Mouse (Mus musculus): ENCODE measurements around the gene Zdhhc22. TPM values are rescaled to one million over a fixed set of nuclear protein-coding genes. Genes with fewer than 3 reads are reported as not detected.

Gene Zdhhc22
- polyA plus RNA-seq, 1 experiment: 0.01 TPM

DNA sequence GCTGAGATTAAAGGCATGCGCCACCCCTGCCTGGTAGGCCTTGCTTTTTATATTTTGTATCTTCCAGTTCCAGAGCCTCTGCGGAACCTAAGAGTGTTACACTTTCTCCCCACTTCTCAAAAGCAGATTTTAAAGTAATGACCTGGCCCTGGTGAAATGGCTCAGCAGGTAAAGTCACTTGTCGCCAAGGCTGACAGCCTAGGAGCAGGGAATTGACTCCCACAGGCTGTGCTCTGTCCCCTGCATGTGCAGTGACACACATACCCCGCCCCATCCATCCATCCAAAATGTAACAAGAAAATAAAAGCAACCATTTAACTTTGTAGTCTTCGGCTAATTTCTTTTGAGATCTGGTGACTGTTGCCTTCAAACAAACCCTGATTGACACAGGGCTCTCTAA lies 30.6 kb downstream of the Zdhhc22 start:
- Histone ChIP-seq H3K27me3 (ENCODE audit: control insufficient read depth, insufficient read depth, insufficient read length) (no peaks in the 10 kb centered on the region), H3K79me2 (ENCODE audit: control insufficient read depth, insufficient read depth) (no peaks in the 10 kb centered on the region)
- TF ChIP-seq SRF (IDR thresholded peaks at IDR 0.05; ENCODE audit: control insufficient read depth, insufficient read length, low read depth): no peak
- TF ChIP-seq TCF3 (IDR thresholded peaks at IDR 0.05; ENCODE audit: insufficient read length, low read depth): no peak
- no peak for TF ChIP-seq POLR2A (IDR thresholded peaks at IDR 0.05; ENCODE audit: insufficient read length, low read depth)
- no peak for TF ChIP-seq POLR2AphosphoS2 (IDR thresholded peaks at IDR 0.05; ENCODE audit: insufficient read length, low read depth)
- no peak for TF ChIP-seq CEBPB (IDR thresholded peaks at IDR 0.05; ENCODE audit: insufficient read depth, poor library complexity, severe bottlenecking)

GRCm38 (mm10) chr12:86958558-86958957 lies 31.7 kb downstream of the Zdhhc22 start:
- Histone ChIP-seq H3K79me2 (ENCODE audit: control insufficient read depth, insufficient read depth) (no peaks in the 10 kb centered on the region), H3K4me2 (ENCODE audit: low read depth) (no peak overlapping the region), H3K4me3 (no peak overlapping the region), H3K27me3 (ENCODE audit: control insufficient read depth, insufficient read depth, insufficient read length) (no peaks in the 10 kb centered on the region), H3K36me3 (ENCODE audit: control insufficient read depth, insufficient read depth) (peaks cover 50% of the 10 kb centered on the region), H3ac (ENCODE audit: control insufficient read depth, insufficient read length) (no peak overlapping the region)
- TF ChIP-seq REST (IDR thresholded peaks at IDR 0.05; ENCODE audit: insufficient read depth, insufficient read length): no peak
- TF ChIP-seq MYOG (IDR thresholded peaks at IDR 0.05; ENCODE audit: control insufficient read depth in 1 of 3, insufficient read depth in 1 of 3, insufficient read length in 2 of 3, low read depth in 2 of 3): no peak
- no peak for TF ChIP-seq POLR2A (IDR thresholded peaks at IDR 0.05; ENCODE audit: insufficient read length, low read depth)
- no peak for TF ChIP-seq TCF12 (IDR thresholded peaks at IDR 0.05; ENCODE audit: insufficient read depth, poor library complexity, severe bottlenecking)
- TF ChIP-seq SRF (IDR thresholded peaks at IDR 0.05; ENCODE audit: control insufficient read depth, insufficient read length, low read depth): no peak

More for the DNA sequence above, 30.6 kb downstream of the Zdhhc22 start:
- Histone ChIP-seq H3K4me3 (no peak overlapping the region), H3ac (ENCODE audit: control insufficient read depth, insufficient read length) (no peak overlapping the region), H3K4me2 (ENCODE audit: low read depth) (no peak overlapping the region), H3K36me3 (ENCODE audit: control insufficient read depth, insufficient read depth) (peaks cover 43% of the 10 kb centered on the region)

DNA sequence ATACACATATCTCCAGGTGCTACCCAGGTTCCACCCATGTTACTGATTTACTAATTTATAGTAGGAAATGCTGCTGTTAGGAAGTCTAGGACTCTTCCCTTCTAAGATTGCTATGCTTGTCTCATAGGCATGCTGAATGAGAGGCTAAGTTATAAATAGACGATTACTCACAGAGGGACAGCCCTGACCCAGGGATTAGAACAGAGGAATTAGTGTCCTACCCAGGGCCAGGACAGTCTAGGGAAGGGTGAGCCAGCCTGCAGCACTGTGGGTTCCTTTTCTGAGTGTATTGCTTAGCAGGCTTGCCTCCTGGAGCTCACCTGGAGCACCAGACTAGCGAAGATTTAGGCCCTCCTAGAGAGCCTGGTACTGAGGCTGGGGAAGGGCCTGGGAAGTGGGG lies 34.3 kb downstream of the Zdhhc22 start:
- Histone ChIP-seq H3K27me3 (ENCODE audit: control insufficient read depth, insufficient read depth, insufficient read length) (no peaks in the 10 kb centered on the region), H3K4me2 (ENCODE audit: low read depth) (peak overlapping the region; percentile 30), H3K79me2 (ENCODE audit: control insufficient read depth, insufficient read depth) (peaks cover 12% of the 10 kb centered on the region), H3K36me3 (ENCODE audit: control insufficient read depth, insufficient read depth) (peaks cover 46% of the 10 kb centered on the region), H3ac (ENCODE audit: control insufficient read depth, insufficient read length) (no peak overlapping the region), H3K4me3 (no peak overlapping the region)
- no peak for TF ChIP-seq TCF3 (IDR thresholded peaks at IDR 0.05; ENCODE audit: insufficient read length, low read depth)
- TF ChIP-seq SRF (IDR thresholded peaks at IDR 0.05; ENCODE audit: control insufficient read depth, insufficient read length, low read depth): no peak
- TF ChIP-seq MYOD1 (IDR thresholded peaks at IDR 0.05; ENCODE audit: control insufficient read depth in 1 of 3, insufficient read length in 2 of 3, low read depth in 2 of 3): no peak
- no peak for TF ChIP-seq POLR2A (IDR thresholded peaks at IDR 0.05; ENCODE audit: insufficient read length, low read depth)
- no peak for TF ChIP-seq MYOG (IDR thresholded peaks at IDR 0.05; ENCODE audit: control insufficient read depth in 1 of 3, insufficient read depth in 1 of 3, insufficient read length in 2 of 3, low read depth in 2 of 3)

- H3K4me3 ChIP-seq: no peak overlapping the region
- no peak for TF ChIP-seq MAX (IDR thresholded peaks at IDR 0.05; ENCODE audit: low read depth)
- no peak for TF ChIP-seq CEBPB (IDR thresholded peaks at IDR 0.05; ENCODE audit: insufficient read depth, poor library complexity, severe bottlenecking)
- no peak for TF ChIP-seq MYOG (IDR thresholded peaks at IDR 0.05; ENCODE audit: control insufficient read depth in 1 of 3, insufficient read depth in 1 of 3, insufficient read length in 2 of 3, low read depth in 2 of 3)
- TF ChIP-seq E2F4 (IDR thresholded peaks at IDR 0.05; ENCODE audit: insufficient read depth): no peak
- TF ChIP-seq USF1 (IDR thresholded peaks at IDR 0.05; ENCODE audit: low read depth): no peak
- no peak for TF ChIP-seq TCF3 (IDR thresholded peaks at IDR 0.05; ENCODE audit: insufficient read length, low read depth)
- no peak for TF ChIP-seq SRF (IDR thresholded peaks at IDR 0.05; ENCODE audit: control insufficient read depth, insufficient read length, low read depth)
- no peak for TF ChIP-seq TCF12 (IDR thresholded peaks at IDR 0.05; ENCODE audit: insufficient read depth, poor library complexity, severe bottlenecking)
- TF ChIP-seq POLR2A (IDR thresholded peaks at IDR 0.05; ENCODE audit: insufficient read length, low read depth): no peak
- TF ChIP-seq POLR2AphosphoS2 (IDR thresholded peaks at IDR 0.05; ENCODE audit: insufficient read length, low read depth): no peak
- TF ChIP-seq REST (IDR thresholded peaks at IDR 0.05; ENCODE audit: insufficient read depth, insufficient read length): no peak
- no peak for TF ChIP-seq MYOD1 (IDR thresholded peaks at IDR 0.05; ENCODE audit: control insufficient read depth in 1 of 3, insufficient read length in 2 of 3, low read depth in 2 of 3)
- no peak overlapping the region for H3K4me2 ChIP-seq (ENCODE audit: low read depth)
- H3K36me3 ChIP-seq (ENCODE audit: control insufficient read depth, insufficient read depth): peaks cover 21% of the 10 kb centered on the region
- peaks cover 41% of the 10 kb centered on the region for H3K79me2 ChIP-seq (ENCODE audit: control insufficient read depth, insufficient read depth)
- H3K27me3 ChIP-seq (ENCODE audit: control insufficient read depth, insufficient read depth, insufficient read length): no peaks in the 10 kb centered on the region
- no peak overlapping the region for H3ac ChIP-seq (ENCODE audit: control insufficient read depth, insufficient read length)
Measured at GRCm38 (mm10) chr12:86952331-86952850, 37.8 kb downstream of the Zdhhc22 start.

DNA sequence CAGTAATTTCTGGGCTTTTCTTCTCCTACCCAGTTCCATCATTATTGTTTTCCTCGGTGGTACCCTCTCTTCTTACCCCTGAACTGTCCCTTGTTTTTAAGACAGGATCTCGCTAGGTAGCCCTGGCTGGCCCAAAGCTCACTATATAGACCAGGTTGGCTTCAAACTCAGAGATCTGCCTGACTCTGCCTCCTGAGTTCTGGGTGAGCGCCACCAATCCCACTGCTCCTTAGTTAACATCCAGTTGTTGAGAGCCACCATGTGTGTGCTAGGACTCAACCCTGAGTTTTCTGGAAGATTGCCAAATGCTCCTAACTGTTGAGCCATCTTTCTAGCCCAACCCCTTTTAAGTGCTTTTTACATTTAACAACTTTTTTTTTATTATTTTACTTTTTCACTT lies 39.3 kb downstream of the Zdhhc22 start:
- no peak overlapping the region for H3K4me3 ChIP-seq
- peaks cover 41% of the 10 kb centered on the region for H3K79me2 ChIP-seq (ENCODE audit: control insufficient read depth, insufficient read depth)
- no peak for TF ChIP-seq USF1 (IDR thresholded peaks at IDR 0.05; ENCODE audit: low read depth)
- TF ChIP-seq TCF12 (IDR thresholded peaks at IDR 0.05; ENCODE audit: insufficient read depth, poor library complexity, severe bottlenecking): no peak
- no peak for TF ChIP-seq TCF3 (IDR thresholded peaks at IDR 0.05; ENCODE audit: insufficient read length, low read depth)
- no peak for TF ChIP-seq REST (IDR thresholded peaks at IDR 0.05; ENCODE audit: insufficient read depth, insufficient read length)
- no peak for TF ChIP-seq MAX (IDR thresholded peaks at IDR 0.05; ENCODE audit: low read depth)
- TF ChIP-seq MYOD1 (IDR thresholded peaks at IDR 0.05; ENCODE audit: control insufficient read depth in 1 of 3, insufficient read length in 2 of 3, low read depth in 2 of 3): no peak
- no peak for TF ChIP-seq SRF (IDR thresholded peaks at IDR 0.05; ENCODE audit: control insufficient read depth, insufficient read length, low read depth)
- H3K36me3 ChIP-seq (ENCODE audit: control insufficient read depth, insufficient read depth): peaks cover 16% of the 10 kb centered on the region
- no peak overlapping the region for H3K4me2 ChIP-seq (ENCODE audit: low read depth)
- no peak overlapping the region for H3ac ChIP-seq (ENCODE audit: control insufficient read depth, insufficient read length)
- no peaks in the 10 kb centered on the region for H3K27me3 ChIP-seq (ENCODE audit: control insufficient read depth, insufficient read depth, insufficient read length)
